Mouse (Mus musculus) forelimb bud, embryonic 11.5 days (tissue): ENCODE results near the gene Col5a1.

Source experiments
- DNase-seq: peaks from one replicate; pipeline ENCODE4 v3.0.0-alpha.2; 2012; ENCODE audit warnings: low read depth, low spot score

The Col5a1 gene

GRCm38 (mm10) chr2:28034011-28034710 lies 147.9 kb downstream of the Col5a1 start:
- no peak for DNase-seq

DNA sequence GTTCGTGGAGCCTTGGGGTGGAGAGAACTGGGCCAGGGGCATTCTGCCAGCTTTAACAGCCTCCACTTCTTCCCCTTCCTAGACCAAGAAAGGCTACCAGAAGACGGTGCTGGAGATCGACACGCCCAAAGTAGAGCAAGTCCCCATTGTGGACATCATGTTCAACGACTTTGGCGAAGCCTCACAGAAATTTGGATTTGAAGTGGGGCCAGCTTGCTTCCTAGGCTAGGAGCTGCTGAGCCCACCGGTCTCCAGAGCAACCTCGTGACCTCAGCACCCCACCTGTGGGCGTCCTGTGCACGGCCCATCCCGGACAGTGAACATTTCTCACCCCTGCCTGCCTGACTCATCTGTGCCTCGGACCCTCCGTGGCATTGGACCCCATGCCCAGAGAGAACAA lies 150.6 kb downstream of the Col5a1 start:
- DNase-seq: no peak

- DNase-seq: no peak
Observed at GRCm38 (mm10) chr2:28037505-28038390, 151.5 kb downstream of the Col5a1 start.

GRCm38 (mm10) chr2:28038391-28039096 lies 152.3 kb downstream of the Col5a1 start:
- DNase-seq: no peak

- no peak for DNase-seq
Observed at GRCm38 (mm10) chr2:28039647-28040325, 153.6 kb downstream of the Col5a1 start.

- no peak for DNase-seq
Observed at GRCm38 (mm10) chr2:28040466-28040865, 154.2 kb downstream of the Col5a1 start.

DNA sequence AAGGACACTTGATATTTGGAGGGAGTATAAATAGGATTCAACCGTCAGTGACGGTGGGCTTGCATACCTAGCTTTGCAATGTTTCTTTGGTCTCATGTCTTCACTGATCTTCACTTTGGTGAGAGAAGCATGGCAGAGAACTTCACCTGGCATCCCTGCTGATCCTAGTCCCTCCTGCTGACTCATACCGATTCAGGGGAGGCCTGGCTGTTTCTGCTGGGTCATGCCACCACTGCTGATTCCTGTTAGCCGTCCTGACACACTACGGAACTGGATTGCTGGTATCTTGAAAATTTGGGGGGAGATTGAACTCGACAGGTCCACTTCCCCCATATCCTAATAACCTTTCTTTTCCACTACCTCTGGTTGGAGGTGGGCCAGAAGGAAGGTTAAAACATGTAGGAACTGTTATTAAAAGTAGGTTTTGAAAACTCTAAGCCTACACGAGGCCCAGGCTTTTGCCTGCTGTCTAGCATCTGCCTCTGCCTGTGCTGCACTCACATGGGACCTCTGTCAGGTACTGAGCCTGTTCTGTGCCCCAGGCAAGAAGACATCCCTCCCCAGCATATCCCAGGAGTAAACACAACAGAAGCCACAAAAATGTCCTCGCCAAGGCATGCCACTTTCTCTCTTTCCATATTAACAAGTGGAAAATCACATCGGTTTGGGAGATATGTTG lies 158.8 kb downstream of the Col5a1 start:
- no peak for DNase-seq

GRCm38 (mm10) chr2:28046311-28046710 lies 160.1 kb downstream of the Col5a1 start:
- DNase-seq: no peak

- DNase-seq: no peak
Observed at GRCm38 (mm10) chr2:28047092-28047491, 160.9 kb downstream of the Col5a1 start.

GRCm38 (mm10) chr2:28059922-28060321 lies 173.7 kb downstream of the Col5a1 start:
- no peak for DNase-seq

- no peak for DNase-seq
Observed at GRCm38 (mm10) chr2:28063711-28064338, 177.6 kb downstream of the Col5a1 start.

DNA sequence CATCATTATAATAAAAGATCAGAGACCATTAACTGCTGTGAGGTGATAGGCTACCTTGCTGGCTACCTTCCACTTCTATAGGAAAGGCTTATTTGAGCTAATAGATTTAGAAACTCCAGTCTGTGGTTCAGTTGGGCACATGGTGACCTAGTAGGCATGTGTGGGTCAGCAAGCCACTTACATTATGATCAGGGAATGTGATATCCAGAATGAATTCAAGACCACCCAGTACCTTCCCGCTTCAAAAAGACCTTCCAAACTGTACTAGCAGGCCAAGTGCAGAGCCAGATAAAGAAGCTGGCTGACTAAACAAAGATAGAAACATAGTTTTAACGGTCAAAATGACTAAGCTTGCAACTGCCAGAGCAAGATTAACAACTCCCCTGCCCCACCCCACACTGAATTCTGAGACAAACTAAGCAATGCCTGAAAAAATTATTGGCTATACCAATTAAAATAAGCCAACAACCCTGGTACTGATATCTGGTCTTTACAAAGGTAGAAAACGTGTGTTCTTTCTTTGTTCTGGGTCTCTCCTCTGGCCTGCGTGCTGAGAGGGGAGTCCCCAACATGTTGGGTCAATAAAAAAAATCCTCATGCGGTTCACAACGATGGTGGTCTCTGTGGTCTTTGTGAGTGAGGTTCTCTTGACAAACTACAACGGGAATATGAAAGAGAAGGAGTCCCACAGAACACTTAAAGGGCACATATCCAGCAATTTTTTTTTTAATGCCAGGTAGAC lies 178.3 kb downstream of the Col5a1 start:
- no peak for DNase-seq

DNA sequence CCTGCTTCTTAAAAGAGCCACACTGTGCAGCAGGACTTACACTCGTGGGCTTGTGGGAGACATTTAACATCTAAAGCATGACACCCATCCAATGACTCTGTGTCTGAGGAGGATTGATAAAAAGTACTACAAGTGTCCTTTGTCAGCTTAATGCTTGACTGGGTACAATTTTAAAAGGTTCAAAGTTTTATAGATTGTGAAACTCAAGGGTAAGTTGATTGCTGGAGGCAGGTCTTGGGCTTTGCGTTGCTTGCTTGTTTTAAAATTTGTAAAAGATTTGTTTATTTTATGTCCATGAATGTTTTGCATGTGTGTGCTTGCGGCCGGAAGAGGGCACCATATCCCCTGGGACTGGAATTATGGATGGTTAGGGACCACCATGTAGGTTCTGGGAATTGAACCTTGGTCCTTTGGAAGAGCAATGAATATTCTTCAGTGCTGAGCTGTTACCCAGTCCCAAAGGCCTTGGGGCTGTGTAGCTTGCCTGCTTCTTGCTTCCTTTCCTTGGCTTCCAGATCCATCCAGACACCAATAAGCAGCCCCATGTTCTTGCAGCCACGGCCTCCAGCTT lies 178.9 kb downstream of the Col5a1 start:
- no peak for DNase-seq

- no peak for DNase-seq
Observed at GRCm38 (mm10) chr2:28066686-28067085, 180.5 kb downstream of the Col5a1 start.

DNA sequence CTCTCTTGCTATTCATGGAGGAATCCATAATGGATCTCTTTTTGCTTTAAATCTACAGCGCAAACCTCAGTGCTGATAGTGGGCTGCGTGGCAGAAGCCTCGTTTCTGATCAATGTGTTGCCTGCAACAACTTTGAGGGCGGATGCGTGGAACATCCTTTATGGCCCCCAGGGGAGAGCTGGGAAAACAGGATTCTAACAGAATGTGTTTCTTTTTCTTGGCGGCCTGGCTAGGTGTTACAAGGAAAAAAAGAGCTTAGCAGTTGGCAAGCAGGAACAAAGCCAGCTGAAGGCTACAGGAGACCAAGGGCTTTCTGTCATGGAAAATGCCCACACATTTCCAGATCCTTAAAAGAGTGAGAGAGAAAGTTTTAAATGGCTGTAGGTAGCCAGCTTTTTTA lies 180.9 kb downstream of the Col5a1 start:
- DNase-seq: no peak

GRCm38 (mm10) chr2:28067821-28068536 lies 181.8 kb downstream of the Col5a1 start:
- DNase-seq: no peak

- DNase-seq: no peak
Observed at GRCm38 (mm10) chr2:28068537-28068878, 182.3 kb downstream of the Col5a1 start.

GRCm38 (mm10) chr2:28075616-28076187 lies 189.5 kb downstream of the Col5a1 start:
- DNase-seq: no peak

GRCm38 (mm10) chr2:28084768-28085167 lies 198.5 kb downstream of the Col5a1 start, which contains the start of gene Fcnb:
Fcnb (minus strand) TSS chr2:28084885.
- DNase-seq: no peak
